Mouse (Mus musculus): ENCODE measurements around the gene Prpf8. TPM values are rescaled to one million over a fixed set of nuclear protein-coding genes. Genes with fewer than 3 reads are reported as not detected.

Gene Prpf8
- polyA plus RNA-seq, 1 experiment = 90.2 TPM

- DNase-seq = no peak
- peaks cover 26% of the 10 kb centered on the region for H3K4me1 ChIP-seq (ENCODE audit: control insufficient read depth, insufficient read depth, low read length)
- WGBS = 50% methylated on average over 8 of the region's 8 CpGs
Measured at GRCm38 (mm10) chr11:75458628-75459041, 28.0 kb upstream of the Prpf8 start.

GRCm38 (mm10) chr11:75459141-75459711 lies 27.4 kb upstream of the Prpf8 start:
- WGBS = 37% methylated on average over 5 of the region's 5 CpGs
- TF ChIP-seq POLR2A (IDR thresholded peaks at IDR 0.05; ENCODE audit: borderline replicate concordance, extremely low read depth, low read depth, low read length) = no peak
- TF ChIP-seq CTCF (IDR thresholded peaks at IDR 0.05; ENCODE audit: insufficient read depth, low read length) = no peak
- H3K4me1 ChIP-seq (ENCODE audit: control insufficient read depth, insufficient read depth, low read length) = peaks cover 22% of the 10 kb centered on the region
- no peak for DNase-seq
- no peak overlapping the region for H3K4me3 ChIP-seq (replicated peaks; ENCODE audit: extremely low read depth, low read depth, low read length)

More at GRCm38 (mm10) chr11:75458628-75459041, 28.0 kb upstream of the Prpf8 start:
- TF ChIP-seq POLR2A (IDR thresholded peaks at IDR 0.05; ENCODE audit: borderline replicate concordance, extremely low read depth, low read depth, low read length) (no peak), CTCF (IDR thresholded peaks at IDR 0.05; ENCODE audit: insufficient read depth, low read length) (no peak)
- H3K4me3 ChIP-seq (replicated peaks; ENCODE audit: extremely low read depth, low read depth, low read length) = no peak overlapping the region

- H3K4me1 ChIP-seq (ENCODE audit: control insufficient read depth, insufficient read depth, low read length) = peaks cover 22% of the 10 kb centered on the region
- 11% methylated on average over 5 of the region's 5 CpGs for WGBS
- H3K4me3 ChIP-seq (replicated peaks; ENCODE audit: extremely low read depth, low read depth, low read length) = no peak overlapping the region
- no peak for TF ChIP-seq CTCF (IDR thresholded peaks at IDR 0.05; ENCODE audit: insufficient read depth, low read length)
- TF ChIP-seq POLR2A (IDR thresholded peaks at IDR 0.05; ENCODE audit: borderline replicate concordance, extremely low read depth, low read depth, low read length) = no peak
- no peak for DNase-seq
Measured at GRCm38 (mm10) chr11:75459751-75460102, 26.9 kb upstream of the Prpf8 start.

- peak; percentile 88 for DNase-seq
- TF ChIP-seq CTCF (IDR thresholded peaks at IDR 0.05; ENCODE audit: insufficient read depth, low read length) = no peak
- peak; percentile 28; the same call in 1 of the 2 replicates for TF ChIP-seq POLR2A (IDR thresholded peaks at IDR 0.05; ENCODE audit: borderline replicate concordance, extremely low read depth, low read depth, low read length)
- H3K4me3 ChIP-seq (replicated peaks; ENCODE audit: extremely low read depth, low read depth, low read length) = peak overlapping the region; percentile 71
- peaks cover 20% of the 10 kb centered on the region for H3K4me1 ChIP-seq (ENCODE audit: control insufficient read depth, insufficient read depth, low read length)
- WGBS = 2% methylated on average over 19 of the region's 19 CpGs
Measured at GRCm38 (mm10) chr11:75460103-75460843, 26.3 kb upstream of the Prpf8 start.

- WGBS = under 1% methylated on average over 46 of the region's 46 CpGs
- no peak for TF ChIP-seq CTCF (IDR thresholded peaks at IDR 0.05; ENCODE audit: insufficient read depth, low read length)
- TF ChIP-seq POLR2A (IDR thresholded peaks at IDR 0.05; ENCODE audit: borderline replicate concordance, extremely low read depth, low read depth, low read length) = peak; percentile 99
- peak; percentile 98 for DNase-seq
- Histone ChIP-seq H3K4me1 (ENCODE audit: control insufficient read depth, insufficient read depth, low read length) (peaks cover 19% of the 10 kb centered on the region), H3K4me3 (replicated peaks; ENCODE audit: extremely low read depth, low read depth, low read length) (peak within 1 kb of the TSS; percentile 83)
Measured at GRCm38 (mm10) chr11:75460844-75461742, 25.5 kb upstream of the Prpf8 start, which contains the start of gene Tlcd2. Gene Tlcd2 (plus strand): TSS chr11:75461715.

GRCm38 (mm10) chr11:75461743-75462252 lies 24.8 kb upstream of the Prpf8 start:
- 2% methylated on average over 29 of the region's 30 CpGs for WGBS
- no peak for DNase-seq
- TF ChIP-seq CTCF (IDR thresholded peaks at IDR 0.05; ENCODE audit: insufficient read depth, low read length) = no peak
- peak; percentile 44; the same call in 1 of the 2 replicates for TF ChIP-seq POLR2A (IDR thresholded peaks at IDR 0.05; ENCODE audit: borderline replicate concordance, extremely low read depth, low read depth, low read length)

DNA sequence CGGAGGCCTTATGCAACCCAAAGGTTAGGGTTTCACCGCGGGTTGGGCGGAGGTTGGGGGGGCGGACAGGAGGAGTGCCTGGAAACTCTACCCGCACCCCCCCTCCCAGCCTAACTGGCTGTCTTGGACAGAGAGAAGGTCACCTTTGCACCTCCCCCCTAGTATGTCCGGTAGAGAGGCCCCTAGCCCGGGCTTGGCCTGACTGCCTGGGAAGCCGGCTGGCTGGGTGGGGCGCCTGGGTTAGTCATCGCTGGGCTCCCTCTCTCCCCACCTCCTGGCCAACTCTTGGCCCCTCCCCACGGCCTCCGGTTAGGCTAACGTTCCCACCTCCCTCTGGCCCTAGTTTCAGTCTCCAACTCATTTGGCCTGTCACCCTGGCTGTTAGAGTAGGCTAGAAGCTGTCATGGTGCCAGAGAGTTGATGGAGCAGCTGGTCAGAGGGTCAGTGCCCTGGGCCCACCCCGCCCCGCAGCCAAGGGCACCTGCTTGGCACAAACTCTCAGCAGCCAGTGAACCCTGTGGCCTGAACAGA lies 24.3 kb upstream of the Prpf8 start:
- 4% methylated on average over 14 of the region's 16 CpGs for WGBS
- peak; percentile 78 for DNase-seq
- TF ChIP-seq CTCF (IDR thresholded peaks at IDR 0.05; ENCODE audit: insufficient read depth, low read length) (no peak), POLR2A (IDR thresholded peaks at IDR 0.05; ENCODE audit: borderline replicate concordance, extremely low read depth, low read depth, low read length) (peak; percentile 35; the same call in 1 of the 2 replicates)

More at GRCm38 (mm10) chr11:75461743-75462252, 24.8 kb upstream of the Prpf8 start:
- Histone ChIP-seq H3K4me1 (ENCODE audit: control insufficient read depth, insufficient read depth, low read length) (peaks cover 19% of the 10 kb centered on the region), H3K4me3 (replicated peaks; ENCODE audit: extremely low read depth, low read depth, low read length) (peak overlapping the region; percentile 83)

GRCm38 (mm10) chr11:75462865-75463336 lies 23.7 kb upstream of the Prpf8 start:
- peaks cover 23% of the 10 kb centered on the region for H3K4me1 ChIP-seq (ENCODE audit: control insufficient read depth, insufficient read depth, low read length)
- DNase-seq = peak; percentile 86
- 6% methylated on average over 9 of the region's 9 CpGs for WGBS
- no peak for TF ChIP-seq CTCF (IDR thresholded peaks at IDR 0.05; ENCODE audit: insufficient read depth, low read length)
- TF ChIP-seq POLR2A (IDR thresholded peaks at IDR 0.05; ENCODE audit: borderline replicate concordance, extremely low read depth, low read depth, low read length) = peak; percentile 29; the same call in 1 of the 2 replicates
- H3K4me3 ChIP-seq (replicated peaks; ENCODE audit: extremely low read depth, low read depth, low read length) = peak overlapping the region; percentile 83

More for the DNA sequence above, 24.3 kb upstream of the Prpf8 start:
- Histone ChIP-seq H3K4me3 (replicated peaks; ENCODE audit: extremely low read depth, low read depth, low read length) (peak overlapping the region; percentile 83), H3K4me1 (ENCODE audit: control insufficient read depth, insufficient read depth, low read length) (peaks cover 19% of the 10 kb centered on the region)
